Mouse (Mus musculus) inflammation-experienced regulatory T-cells, adult 16 weeks (primary cell): ENCODE results near the gene Polr2m. TPM values are rescaled to one million over a fixed set of nuclear protein-coding genes. Genes with fewer than 3 reads are reported as not detected.

ENCODE experiments used
- polyA plus RNA-seq: library from polyadenylated mRNA; unstranded; fragments of 100-300 nt; shearing (Covaris generic); gene quantifications from one replicate; pipeline ENCODE4 v1.2.1, GENCODE M21; 2017

Gene Polr2m
- polyA plus RNA-seq = 36.9 TPM

DNA sequence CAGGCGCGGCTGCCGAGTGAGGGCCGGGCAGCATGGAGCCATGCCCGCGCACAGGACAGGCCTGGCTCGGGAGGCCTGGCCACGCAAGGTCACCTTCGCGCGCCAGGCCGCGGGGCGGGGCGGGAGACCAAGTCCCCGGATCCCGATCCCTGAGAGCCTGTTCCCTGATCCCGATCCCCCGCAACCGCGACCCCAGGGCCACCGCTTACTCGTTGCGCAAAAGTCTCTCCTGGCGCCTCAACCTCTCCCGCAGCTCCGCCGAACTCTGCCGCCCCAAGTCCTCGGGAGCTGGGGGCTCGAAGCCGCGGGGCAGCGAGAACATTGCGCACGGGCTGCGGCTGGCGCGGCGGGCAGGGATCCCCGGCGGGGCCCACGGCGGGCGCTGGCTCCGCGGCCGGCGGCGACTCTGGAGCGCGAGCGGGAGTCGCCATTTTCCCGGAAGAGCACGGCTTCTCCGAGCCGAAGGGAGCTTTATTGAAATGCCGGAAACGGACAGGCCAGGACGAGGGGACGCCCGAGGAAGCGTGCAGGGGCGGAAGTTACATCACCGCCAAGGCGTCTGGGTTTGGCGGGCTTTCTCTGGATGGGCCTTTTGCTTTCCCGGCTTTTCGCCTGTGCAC lies at the start of gene Polr2m:
Gene Polr2m, minus strand, starts transcription at position 461 of the 620 bp plus-strand sequence.

Other genes starting within 250 kb of the Polr2m start
- 0.26 TPM for gene Myzap, start 106.4 kb upstream of the Polr2m start, polyA plus RNA-seq